Mouse (Mus musculus): Measurements from ENCODE around the gene Cntn1.

DNA sequence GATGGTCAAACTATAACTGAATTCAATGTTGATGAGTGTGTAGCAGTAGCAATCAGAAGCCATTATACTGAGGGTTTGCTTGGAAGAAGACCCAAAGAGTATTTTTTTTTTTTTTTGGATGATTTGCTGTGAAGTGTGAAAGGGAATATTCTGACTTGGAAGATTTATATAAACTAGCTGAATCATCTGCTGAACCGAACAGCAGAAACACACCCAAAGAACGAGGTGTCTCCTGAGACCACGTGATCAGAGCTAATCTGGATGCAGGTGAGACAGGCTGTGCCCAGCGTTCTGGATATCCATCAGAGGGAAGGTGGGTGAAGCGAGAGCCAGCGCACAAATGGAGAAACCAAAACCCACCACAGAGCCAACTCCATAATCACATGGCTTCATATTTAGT, 271.0 kb downstream of the Cntn1 start:
- TF ChIP-seq CTCF (IDR thresholded peaks at IDR 0.05) = no peak
- TF ChIP-seq EP300 (IDR thresholded peaks at IDR 0.05) = no peak

Measured in lung, postnatal 0 days (tissue).